Mouse (Mus musculus): ENCODE results near the gene 2010003K11Rik. TPM values are rescaled to one million over a fixed set of nuclear protein-coding genes. Genes with fewer than 3 reads are reported as not detected.

Gene 2010003K11Rik
- under 1 TPM in 1 of 2 experiments, not detected in 1; 0.48 TPM for total RNA-seq (2021)
- long read RNA-seq, experiment 1: 0 reads
- long read RNA-seq, experiment 2, partial matches to known transcripts: 0 of 1 reads
- long read RNA-seq, experiment 2, other reads (novel, unspliced or antisense): 0 of 1 reads

- intact Hi-C loops (cut with DNase I): loop anchor here (5.0 kb wide), 1 partner anchor 119 kb away; the partner anchor contains the start of gene Lrfn4
- no peak for DNase-seq
Observed at GRCm38 (mm10) chr19:4498062-4498933, at the start of gene 2010003K11Rik. Gene 2010003K11Rik, minus strand, starts transcription at chr19:4498583.

GRCm38 (mm10) chr19:4547801-4548200, 49.4 kb upstream of the 2010003K11Rik start:
- DNase-seq: no peak
- intact Hi-C loops (cut with DNase I): no loop called here

GRCm38 (mm10) chr19:4545841-4546240, 47.5 kb upstream of the 2010003K11Rik start:
- DNase-seq: no peak
- intact Hi-C loops (cut with DNase I): no loop called here

GRCm38 (mm10) chr19:4545091-4545490, 46.7 kb upstream of the 2010003K11Rik start:
- intact Hi-C loops (cut with DNase I): no loop called here
- DNase-seq: no peak

- intact Hi-C loops (cut with DNase I): no loop called here
- no peak for DNase-seq
Observed at GRCm38 (mm10) chr19:4542081-4542480, 43.7 kb upstream of the 2010003K11Rik start.

GRCm38 (mm10) chr19:4540992-4541391, 42.6 kb upstream of the 2010003K11Rik start:
- intact Hi-C loops (cut with DNase I): no loop called here
- DNase-seq: no peak

GRCm38 (mm10) chr19:4540263-4540662, 41.9 kb upstream of the 2010003K11Rik start:
- intact Hi-C loops (cut with DNase I): no loop called here
- no peak for DNase-seq

GRCm38 (mm10) chr19:4536606-4537005, 38.2 kb upstream of the 2010003K11Rik start:
- intact Hi-C loops (cut with DNase I): no loop called here
- no peak for DNase-seq

- no peak for DNase-seq
- intact Hi-C loops (cut with DNase I): no loop called here
Observed at GRCm38 (mm10) chr19:4535922-4536321, 37.5 kb upstream of the 2010003K11Rik start.

- no peak for DNase-seq
- intact Hi-C loops (cut with DNase I): no loop called here
Observed at GRCm38 (mm10) chr19:4534646-4535045, 36.3 kb upstream of the 2010003K11Rik start.

- no peak for DNase-seq
- intact Hi-C loops (cut with DNase I): no loop called here
Observed at GRCm38 (mm10) chr19:4521426-4522050, 23.2 kb upstream of the 2010003K11Rik start.

GRCm38 (mm10) chr19:4517483-4517882, 19.1 kb upstream of the 2010003K11Rik start:
- intact Hi-C loops (cut with DNase I): no loop called here
- no peak for DNase-seq

- intact Hi-C loops (cut with DNase I): no loop called here
- DNase-seq: no peak
Observed at GRCm38 (mm10) chr19:4516288-4516687, 17.9 kb upstream of the 2010003K11Rik start.

GRCm38 (mm10) chr19:4515746-4516145, 17.4 kb upstream of the 2010003K11Rik start:
- intact Hi-C loops (cut with DNase I): no loop called here
- DNase-seq: peak in 1 of 2 experiments; percentile 15

GRCm38 (mm10) chr19:4513236-4513858, 15.0 kb upstream of the 2010003K11Rik start:
- intact Hi-C loops (cut with DNase I): loop anchor here (5.0 kb wide), 1 partner anchor 104 kb away; the partner anchor contains the start of gene Lrfn4

GRCm38 (mm10) chr19:4511116-4511841, 12.9 kb upstream of the 2010003K11Rik start:
- intact Hi-C loops (cut with DNase I): loop anchor here (5.0 kb wide), 1 partner anchor 106 kb away; the partner anchor contains the start of gene Lrfn4
- no peak for DNase-seq

More at GRCm38 (mm10) chr19:4513236-4513858, 15.0 kb upstream of the 2010003K11Rik start:
- no peak for DNase-seq

GRCm38 (mm10) chr19:4509986-4510963, 11.9 kb upstream of the 2010003K11Rik start, which contains the start of gene Pcx:
Gene Pcx, plus strand, starts transcription at chr19:4510472.
- intact Hi-C loops (cut with DNase I): loop anchor here (5.0 kb wide), 1 partner anchor 107 kb away; the partner anchor contains the start of gene Lrfn4
- DNase-seq: peak; percentile 98 to 99

GRCm38 (mm10) chr19:4507746-4508145, 9.4 kb upstream of the 2010003K11Rik start:
- no peak for DNase-seq
- intact Hi-C loops (cut with DNase I): no loop called here

- DNase-seq: no peak
- intact Hi-C loops (cut with DNase I): no loop called here
Observed at GRCm38 (mm10) chr19:4504830-4505229, 6.4 kb upstream of the 2010003K11Rik start.

All from heart, postnatal 14 days (tissue).